Mouse (Mus musculus): ENCODE results near the gene Tjp2.

DNA sequence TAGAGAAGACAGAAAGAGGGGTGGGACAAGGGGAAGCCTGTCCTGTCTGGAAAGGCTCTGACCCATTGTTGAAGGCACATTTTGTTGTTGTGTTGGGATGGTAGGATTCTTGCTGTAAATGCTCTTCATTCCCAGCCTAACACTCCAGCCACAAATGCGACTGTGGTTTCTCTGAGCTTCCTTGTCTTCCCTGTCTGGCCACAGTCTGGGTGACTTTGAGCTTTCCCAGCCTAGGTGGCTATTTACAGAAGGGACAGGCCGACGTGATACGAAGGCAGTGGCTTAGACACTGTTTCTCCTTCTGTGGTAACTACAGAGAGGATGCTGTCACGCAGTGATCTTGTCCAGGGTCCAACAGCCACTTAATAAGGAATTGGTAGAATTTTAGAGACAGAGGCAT lies 166.8 kb downstream of the Tjp2 start:
- TF ChIP-seq CTCF (IDR thresholded peaks at IDR 0.05; ENCODE audit: control insufficient read depth, insufficient read depth, insufficient read length), result no peak
- TF ChIP-seq USF1 (IDR thresholded peaks at IDR 0.05; ENCODE audit: low read depth), result no peak
- TF ChIP-seq MAX (IDR thresholded peaks at IDR 0.05), result no peak
- TF ChIP-seq MYOG (IDR thresholded peaks at IDR 0.05; ENCODE audit: control insufficient read depth, extremely low read depth, insufficient read length), result no peak
- no peak for TF ChIP-seq MYOD1 (IDR thresholded peaks at IDR 0.05; ENCODE audit: control insufficient read depth, insufficient read length, low read depth)
- no peak for TF ChIP-seq CEBPB (IDR thresholded peaks at IDR 0.05; ENCODE audit: low read depth)
- TF ChIP-seq FOSL1 (IDR thresholded peaks at IDR 0.05; ENCODE audit: insufficient read depth, low read length, poor library complexity, severe bottlenecking), result no peak
